Mouse (Mus musculus) cerebellum, adult (tissue): ENCODE results near the gene Lrrc56.

Source experiments
- ATAC-seq: cut with Nextera tagmentation; 2 replicates; pipeline ENCODE4 v1.9.2; 2017; ENCODE audit warnings: mild to moderate bottlenecking, moderate library complexity, mixed read lengths; ENCODE audit not compliant: insufficient number of reproducible peaks, low FRiP score, low TSS enrichment

The Lrrc56 gene

GRCm38 (mm10) chr7:141193948-141194347 lies at the start of gene Lrrc56, which contains the start of gene Hras:
Lrrc56 (plus strand) TSS chr7:141194157.
Hras (minus strand) TSS chr7:141194005.
- ATAC-seq, result peak; percentile 89

GRCm38 (mm10) chr7:141144650-141145049 lies 49.3 kb upstream of the Lrrc56 start:
- ATAC-seq, result no peak

GRCm38 (mm10) chr7:141145403-141145802 lies 48.6 kb upstream of the Lrrc56 start:
- ATAC-seq, result peak; percentile 75; the same call in 1 of the 2 replicates

- ATAC-seq, result no peak
These were observed 47.8 kb upstream of the Lrrc56 start for GRCm38 (mm10) chr7:141146043-141146595.

- no peak for ATAC-seq
These were observed 46.9 kb upstream of the Lrrc56 start for GRCm38 (mm10) chr7:141147044-141147443.

- ATAC-seq, result no peak
These were observed 45.3 kb upstream of the Lrrc56 start for GRCm38 (mm10) chr7:141148639-141149038.

GRCm38 (mm10) chr7:141155362-141155761 lies 38.6 kb upstream of the Lrrc56 start:
- ATAC-seq, result no peak

- ATAC-seq, result no peak
These were observed 29.6 kb upstream of the Lrrc56 start for GRCm38 (mm10) chr7:141164397-141164796.

- ATAC-seq, result no peak
These were observed 29.1 kb upstream of the Lrrc56 start for GRCm38 (mm10) chr7:141164850-141165249.

- ATAC-seq, result no peak
These were observed 25.9 kb upstream of the Lrrc56 start for GRCm38 (mm10) chr7:141167901-141168517.

- no peak for ATAC-seq
These were observed 25.4 kb upstream of the Lrrc56 start for GRCm38 (mm10) chr7:141168518-141168953.

- ATAC-seq, result no peak
These were observed 24.7 kb upstream of the Lrrc56 start for GRCm38 (mm10) chr7:141169300-141169699.

GRCm38 (mm10) chr7:141169866-141170265 lies 24.1 kb upstream of the Lrrc56 start:
- no peak for ATAC-seq

GRCm38 (mm10) chr7:141172116-141173006 lies 21.6 kb upstream of the Lrrc56 start, which contains the start of gene Rnh1:
Rnh1 (minus strand) TSS chr7:141172857.
- peak; percentile 89 for ATAC-seq

- ATAC-seq, result no peak
These were observed 20.6 kb upstream of the Lrrc56 start for GRCm38 (mm10) chr7:141173323-141173850.

GRCm38 (mm10) chr7:141175068-141175467 lies 18.9 kb upstream of the Lrrc56 start:
- ATAC-seq, result no peak

GRCm38 (mm10) chr7:141176173-141176572 lies 17.8 kb upstream of the Lrrc56 start:
- no peak for ATAC-seq

- no peak for ATAC-seq
These were observed 5.8 kb upstream of the Lrrc56 start for GRCm38 (mm10) chr7:141188194-141188593.

GRCm38 (mm10) chr7:141188733-141189132 lies 5.2 kb upstream of the Lrrc56 start:
- no peak for ATAC-seq

- no peak for ATAC-seq
These were observed 3.7 kb upstream of the Lrrc56 start for GRCm38 (mm10) chr7:141190220-141190619.

- ATAC-seq, result no peak
These were observed 2.9 kb upstream of the Lrrc56 start for GRCm38 (mm10) chr7:141191036-141191435.
